Mouse (Mus musculus): ENCODE results near the gene Twist1.

- TF ChIP-seq POLR2A (IDR thresholded peaks at IDR 0.05; ENCODE audit: extremely low read depth, insufficient read depth, low read length) (no peak), CTCF (IDR thresholded peaks at IDR 0.05; ENCODE audit: low read depth, low read length) (no peak)
These were observed 10.8 kb downstream of the Twist1 start for GRCm38 (mm10) chr12:33968041-33968897.
